Mouse (Mus musculus) embryonic fibroblast, embryonic 13.5 days (primary cell): Measurements from ENCODE around the gene Cntnap1.

ENCODE experiments used
- CTCF ChIP-seq: IDR thresholded peaks from 2 replicates; pipeline ENCODE4 v1.5.1; 2011; ENCODE audit warnings: mild to moderate bottlenecking, control low read depth, low read length, moderate library complexity, borderline replicate concordance; ENCODE audit not compliant: insufficient read depth
- POLR2A ChIP-seq: IDR thresholded peaks from 2 replicates; pipeline ENCODE4 v1.6.1; 2011; ENCODE audit warnings: low read depth, mild to moderate bottlenecking, control low read depth, low read length, moderate library complexity

GRCm38 (mm10) chr11:101230061-101230511 lies 59.8 kb downstream of the Cntnap1 start:
- TF ChIP-seq CTCF: no peak
- TF ChIP-seq POLR2A: no peak
